Mouse (Mus musculus) midbrain, embryonic 16.5 days (tissue): ENCODE results near the gene Kcnh6. TPM values are rescaled to one million over a fixed set of nuclear protein-coding genes. Genes with fewer than 3 reads are reported as not detected.

Experiments used
- ATAC-seq: fragments of 200-750 bp; cut with Nextera tagmentation; 2 replicates; pipeline ENCODE4 v1.8.0; 2017; ENCODE audit warnings: moderate TSS enrichment
- H3K27ac ChIP-seq: fragments of 300-500 bp; sonication (generic); 2 replicates; pipeline ENCODE4 v1.5.1; 2014; ENCODE audit warnings: mild to moderate bottlenecking, low read length, mixed read lengths
- H3K27me3 ChIP-seq: fragments of 300-500 bp; sonication (generic); 2 replicates; pipeline ENCODE4 v1.6.1; 2014; ENCODE audit warnings: low read depth, low read length, mixed read lengths; ENCODE audit not compliant: control insufficient read depth, insufficient read depth
- H3K36me3 ChIP-seq: fragments of 300-500 bp; sonication (generic); 2 replicates; pipeline ENCODE4 v1.6.1; 2014; ENCODE audit warnings: mild to moderate bottlenecking, low read length, moderate library complexity, mixed read lengths; ENCODE audit not compliant: control insufficient read depth, insufficient read depth
- H3K4me1 ChIP-seq: fragments of 300-500 bp; sonication (generic); 2 replicates; pipeline ENCODE4 v1.6.1; 2014; ENCODE audit warnings: mild to moderate bottlenecking, low read length, mixed read lengths; ENCODE audit not compliant: control insufficient read depth, insufficient read depth
- H3K4me2 ChIP-seq: fragments of 300-500 bp; sonication (generic); 2 replicates; pipeline ENCODE4 v1.6.1; 2014; ENCODE audit warnings: mild to moderate bottlenecking, low read length, mixed read lengths
- H3K4me3 ChIP-seq: fragments of 300-500 bp; sonication (generic); 2 replicates; pipeline ENCODE4 v1.5.1; 2014; ENCODE audit warnings: low read depth, mild to moderate bottlenecking, low read length, moderate library complexity, mixed read lengths
- H3K9ac ChIP-seq: fragments of 300-500 bp; sonication (generic); 2 replicates; pipeline ENCODE4 v1.6.1; 2014; ENCODE audit warnings: low read depth, low read length, mixed read lengths
- H3K9me3 ChIP-seq: fragments of 300-500 bp; sonication (generic); replicated peaks from 2 replicates; pipeline ENCODE4 v1.6.1; 2014; ENCODE audit warnings: mild to moderate bottlenecking, low read length, mixed read lengths; ENCODE audit not compliant: control insufficient read depth, poor library complexity, severe bottlenecking
- WGBS: fragments of 180-500 bp; shearing (Covaris S2); extraction: QIAGEN DNeasy Blood & Tissue Kit; methylation state at CpG from one replicate; pipeline ENCODE4 v1.1.7; 2014; 5-methylcytosine and 5-hydroxymethylcytosine counted together
- polyA plus RNA-seq: library from polyadenylated mRNA; unstranded; fragments of >200 nt; fragmentation: Nextera tagmentation; extraction: Ambion mirVana; gene quantifications from 2 replicates; pipeline ENCODE4 v1.2.1, GENCODE M21; 2015

Gene Kcnh6
- 1.8 and 2.2 TPM in 2 replicates for polyA plus RNA-seq

DNA sequence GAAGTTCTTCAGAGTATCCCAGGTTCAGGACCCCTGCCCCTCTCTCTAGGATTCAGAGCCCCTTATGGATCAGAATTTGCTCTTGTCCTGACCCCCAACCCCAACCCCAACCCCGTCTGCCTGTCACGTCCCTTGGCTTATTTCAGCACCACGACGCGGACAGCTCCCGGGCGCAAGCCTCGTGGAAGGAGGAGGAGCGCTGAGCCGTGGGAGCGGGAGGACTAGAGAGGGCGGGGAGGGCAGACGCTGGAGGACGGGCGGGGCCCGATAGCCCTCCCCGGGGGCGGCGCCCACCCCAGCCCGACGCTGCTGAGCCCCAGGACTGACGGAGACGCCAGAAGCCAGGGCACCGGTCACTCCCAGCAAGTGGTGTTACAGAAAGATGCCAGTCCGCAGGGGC is at the start of gene Kcnh6:
Kcnh6 (plus strand) TSS at position 304 of the 400 bp plus-strand sequence.
- Histone ChIP-seq H3K9me3 (no peaks in the 10 kb centered on the region), H3K4me1 (no peaks in the 10 kb centered on the region), H3K27me3 (peaks cover 2% of the 10 kb centered on the region; the same call in 1 of the 2 replicates), H3K4me2 (peak within 1 kb of the TSS; percentile 53), H3K9ac (peak within 1 kb of the TSS; percentile 55), H3K4me3 (peak within 1 kb of the TSS; percentile 13; the same call in 1 of the 2 replicates), H3K36me3 (no peaks in the 10 kb centered on the region), H3K27ac (no peak within 1 kb of the TSS)
- ATAC-seq = 0 out of 2 replicates have a peak, but pooled peaks have one; percentile 5
- WGBS = under 1% methylated on average over 23 of the region's 25 CpGs

DNA sequence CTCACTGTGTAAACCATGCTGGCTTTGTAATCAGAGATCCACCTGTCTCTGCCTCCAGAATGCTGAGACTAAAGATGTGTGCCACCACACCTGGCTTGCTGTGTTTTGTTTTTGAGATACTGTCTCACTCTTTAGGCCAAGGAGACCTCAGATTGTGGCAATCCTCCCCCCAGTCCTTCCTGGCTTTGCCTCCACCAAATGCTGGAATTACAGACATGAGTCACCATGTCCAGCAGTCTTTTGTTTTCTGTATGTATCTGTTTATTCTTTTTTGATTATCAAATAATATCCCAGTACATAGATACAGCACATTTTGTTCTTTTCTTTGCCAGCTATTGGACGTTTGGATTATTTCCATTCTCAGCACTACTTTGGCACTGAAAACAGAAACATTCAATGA is 49.4 kb upstream of the Kcnh6 start:
- 50% methylated on average over 1 of the region's 1 CpGs for WGBS
- H3K9ac ChIP-seq = no peak overlapping the region
- ATAC-seq = no peak
- no peaks in the 10 kb centered on the region for H3K27me3 ChIP-seq
- no peaks in the 10 kb centered on the region for H3K36me3 ChIP-seq
- H3K27ac ChIP-seq = no peak overlapping the region
- H3K4me3 ChIP-seq = no peak overlapping the region
- H3K4me2 ChIP-seq = no peak overlapping the region
- H3K4me1 ChIP-seq = no peaks in the 10 kb centered on the region
- H3K9me3 ChIP-seq = no peaks in the 10 kb centered on the region

DNA sequence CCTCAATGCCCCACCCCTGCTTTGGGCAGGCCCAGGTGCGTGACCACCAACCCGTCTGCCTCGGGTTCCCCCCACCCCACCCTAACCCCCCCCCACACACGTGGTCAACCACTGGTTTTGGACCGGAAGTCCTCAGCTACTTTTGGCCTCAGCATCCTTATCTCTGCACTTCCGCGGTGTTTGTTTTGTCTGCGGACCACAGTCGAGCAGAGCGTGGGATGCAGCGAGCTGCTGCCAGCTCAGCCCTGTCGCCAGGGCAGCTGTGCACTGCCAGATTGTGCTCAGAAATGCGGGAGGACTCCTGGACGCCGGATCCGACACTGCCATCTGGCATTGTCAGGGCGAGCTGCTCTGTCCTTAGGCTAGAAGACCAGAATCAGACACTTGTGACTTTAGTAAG is 48.6 kb upstream of the Kcnh6 start:
- Histone ChIP-seq H3K27me3 (no peaks in the 10 kb centered on the region), H3K4me3 (no peak overlapping the region), H3K4me1 (no peaks in the 10 kb centered on the region), H3K9me3 (no peaks in the 10 kb centered on the region), H3K4me2 (no peak overlapping the region), H3K9ac (no peak overlapping the region), H3K36me3 (no peaks in the 10 kb centered on the region), H3K27ac (no peak overlapping the region)
- ATAC-seq = no peak
- 52% methylated on average over 17 of the region's 17 CpGs for whole genome bisulfite sequencing

DNA sequence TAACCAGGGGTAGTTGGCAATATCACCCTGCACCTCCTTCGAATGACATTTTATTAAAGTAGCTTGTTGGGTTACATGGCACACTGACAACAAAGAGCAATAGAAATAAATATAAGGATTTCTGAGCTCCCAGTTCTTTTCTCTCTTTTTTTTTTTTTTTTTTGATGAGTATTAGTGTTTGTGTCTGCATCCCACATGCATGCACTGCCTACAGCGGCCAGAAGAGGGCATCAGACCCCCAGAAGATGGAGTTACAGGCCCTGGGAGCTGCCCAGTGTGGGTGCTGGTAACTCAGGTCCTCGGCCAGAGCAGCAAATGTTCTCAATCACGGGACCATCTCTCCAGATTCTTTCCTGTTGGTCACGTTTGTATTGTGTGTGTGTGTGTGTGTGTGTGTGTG is 43.2 kb upstream of the Kcnh6 start:
- Histone ChIP-seq H3K9ac (no peak overlapping the region), H3K36me3 (no peaks in the 10 kb centered on the region), H3K9me3 (no peaks in the 10 kb centered on the region), H3K27me3 (peaks cover 1% of the 10 kb centered on the region; the same call in 1 of the 2 replicates), H3K4me1 (peaks cover 10% of the 10 kb centered on the region), H3K4me3 (no peak overlapping the region), H3K4me2 (no peak overlapping the region), H3K27ac (no peak overlapping the region)
- ATAC-seq = no peak
- WGBS = 66% methylated on average over 5 of the region's 5 CpGs

DNA sequence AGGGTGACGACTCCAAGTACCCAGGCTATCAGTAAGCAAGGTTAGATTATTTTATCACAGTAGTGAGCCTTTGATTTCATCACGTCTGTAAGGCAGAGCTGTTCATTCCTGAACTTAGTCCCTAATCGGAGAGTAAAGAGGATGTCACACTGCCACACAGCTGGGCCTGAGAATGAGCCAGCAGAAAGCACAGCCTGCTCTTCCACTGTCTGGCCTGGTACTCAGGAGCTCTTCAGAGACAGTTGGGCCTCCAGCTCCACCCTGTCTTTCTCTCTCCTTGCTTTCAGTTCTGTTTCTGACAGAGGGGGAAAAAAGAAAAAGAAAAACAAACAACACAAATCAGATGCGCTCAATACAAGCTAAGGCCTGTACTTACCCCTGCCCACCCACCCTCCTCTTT is 41.6 kb upstream of the Kcnh6 start:
- Histone ChIP-seq H3K36me3 (no peaks in the 10 kb centered on the region), H3K9me3 (no peaks in the 10 kb centered on the region), H3K9ac (no peak overlapping the region), H3K27ac (no peak overlapping the region), H3K4me3 (no peak overlapping the region), H3K27me3 (peaks cover 12% of the 10 kb centered on the region; the same call in 1 of the 2 replicates), H3K4me1 (peaks cover 10% of the 10 kb centered on the region), H3K4me2 (no peak overlapping the region)
- WGBS = 70% methylated on average over 4 of the region's 4 CpGs
- no peak for ATAC-seq

DNA sequence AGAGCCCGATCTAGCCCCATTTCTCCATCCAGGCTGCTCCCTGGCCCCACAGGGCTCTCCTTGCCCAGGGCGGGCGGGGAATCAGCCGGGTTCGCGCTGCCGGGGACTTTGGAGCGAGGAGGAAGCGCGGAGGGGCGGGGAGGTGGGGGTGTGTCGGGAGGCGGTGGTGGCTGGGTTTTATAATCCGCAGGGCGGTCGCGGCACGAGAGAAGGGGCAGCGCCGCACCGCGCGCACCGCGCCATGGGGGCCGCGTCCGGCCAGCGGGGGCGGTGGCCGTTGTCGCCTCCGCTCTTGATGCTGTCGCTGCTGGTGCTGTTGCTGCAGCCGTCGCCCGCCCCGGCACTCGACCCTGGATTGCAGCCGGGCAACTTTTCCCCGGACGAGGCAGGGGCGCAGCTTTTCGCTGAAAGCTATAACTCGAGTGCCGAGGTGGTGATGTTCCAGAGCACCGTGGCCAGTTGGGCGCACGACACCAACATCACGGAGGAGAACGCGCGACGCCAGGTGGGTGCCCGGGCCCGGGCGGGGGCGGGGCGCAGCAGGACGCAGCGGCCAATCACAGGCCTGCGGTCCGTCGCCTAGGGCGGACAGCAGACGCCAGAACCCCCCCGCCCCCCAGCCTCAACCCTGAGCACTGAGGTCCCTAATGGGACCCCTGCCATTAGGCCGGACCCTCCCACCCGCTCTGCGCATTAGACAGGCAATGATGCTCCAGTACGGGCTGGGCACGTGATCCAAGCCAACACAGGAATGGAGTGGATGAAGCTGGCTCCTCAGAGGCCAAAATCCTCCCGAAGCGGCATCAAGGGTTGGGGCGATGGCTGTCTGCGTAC is 40.0 kb upstream of the Kcnh6 start, which contains the start of gene Ace:
Ace (plus strand) TSS at position 205 of the 834 bp plus-strand sequence.
- Histone ChIP-seq H3K9ac (peak within 1 kb of the TSS; percentile 80), H3K4me3 (peak within 1 kb of the TSS; percentile 66), H3K27me3 (peaks cover 13% of the 10 kb centered on the region), H3K27ac (peak within 1 kb of the TSS; percentile 55), H3K4me1 (peaks cover 10% of the 10 kb centered on the region), H3K36me3 (no peaks in the 10 kb centered on the region), H3K9me3 (no peaks in the 10 kb centered on the region), H3K4me2 (peak within 1 kb of the TSS; percentile 98)
- ATAC-seq = peak; percentile 79
- WGBS = under 1% methylated on average over 57 of the region's 76 CpGs

DNA sequence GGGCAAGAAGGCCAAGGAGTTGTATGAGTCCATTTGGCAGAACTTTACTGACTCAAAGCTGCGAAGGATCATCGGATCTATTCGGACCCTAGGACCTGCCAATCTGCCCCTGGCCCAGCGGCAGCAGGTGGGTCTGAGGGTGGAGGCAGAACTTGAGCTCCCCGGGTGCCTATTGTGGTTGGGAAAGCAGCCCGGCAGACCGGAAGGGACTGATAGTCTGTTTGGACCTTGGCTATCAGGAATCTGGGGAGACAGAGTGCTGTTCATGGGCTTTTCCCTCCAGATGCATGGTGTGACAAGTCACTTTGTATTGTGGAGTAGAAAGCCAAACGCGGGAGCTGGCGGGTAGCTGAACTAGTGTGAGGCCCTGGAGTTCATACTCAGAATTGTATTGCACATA is 39.0 kb upstream of the Kcnh6 start:
- H3K4me1 ChIP-seq = peaks cover 10% of the 10 kb centered on the region
- H3K9me3 ChIP-seq = no peaks in the 10 kb centered on the region
- no peak overlapping the region for H3K4me3 ChIP-seq
- 43% methylated on average over 10 of the region's 10 CpGs for WGBS
- no peak for ATAC-seq
- no peak overlapping the region; the same call in 1 of the 2 replicates for H3K9ac ChIP-seq
- peak overlapping the region; percentile 98 for H3K4me2 ChIP-seq
- peaks cover 13% of the 10 kb centered on the region for H3K27me3 ChIP-seq
- H3K27ac ChIP-seq = no peak overlapping the region
- H3K36me3 ChIP-seq = no peaks in the 10 kb centered on the region

DNA sequence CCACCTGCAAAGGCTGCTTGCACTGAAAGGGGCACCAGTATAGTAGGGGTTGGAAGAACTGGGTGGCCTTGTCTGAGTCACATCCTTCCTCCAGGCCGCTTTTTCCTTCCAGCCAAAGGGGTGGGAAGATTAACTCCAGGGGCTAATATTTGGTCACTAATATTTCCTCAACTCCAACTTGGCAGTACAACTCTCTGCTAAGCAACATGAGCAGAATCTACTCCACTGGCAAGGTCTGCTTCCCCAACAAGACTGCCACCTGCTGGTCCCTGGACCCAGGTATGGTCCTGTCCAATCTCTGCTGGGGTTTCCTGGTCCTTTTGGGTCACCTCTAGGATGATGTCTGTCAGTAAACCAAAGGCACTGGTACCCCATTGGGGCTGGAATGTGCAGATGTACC is 38.4 kb upstream of the Kcnh6 start:
- peaks cover 13% of the 10 kb centered on the region for H3K27me3 ChIP-seq
- ATAC-seq = no peak
- no peak overlapping the region for H3K27ac ChIP-seq
- H3K36me3 ChIP-seq = no peaks in the 10 kb centered on the region
- no peaks in the 10 kb centered on the region for H3K9me3 ChIP-seq
- H3K4me2 ChIP-seq = no peak overlapping the region; the same call in 1 of the 2 replicates
- 63% methylated on average over 1 of the region's 1 CpGs for WGBS
- no peak overlapping the region for H3K9ac ChIP-seq
- H3K4me3 ChIP-seq = no peak overlapping the region
- peaks cover 10% of the 10 kb centered on the region for H3K4me1 ChIP-seq

DNA sequence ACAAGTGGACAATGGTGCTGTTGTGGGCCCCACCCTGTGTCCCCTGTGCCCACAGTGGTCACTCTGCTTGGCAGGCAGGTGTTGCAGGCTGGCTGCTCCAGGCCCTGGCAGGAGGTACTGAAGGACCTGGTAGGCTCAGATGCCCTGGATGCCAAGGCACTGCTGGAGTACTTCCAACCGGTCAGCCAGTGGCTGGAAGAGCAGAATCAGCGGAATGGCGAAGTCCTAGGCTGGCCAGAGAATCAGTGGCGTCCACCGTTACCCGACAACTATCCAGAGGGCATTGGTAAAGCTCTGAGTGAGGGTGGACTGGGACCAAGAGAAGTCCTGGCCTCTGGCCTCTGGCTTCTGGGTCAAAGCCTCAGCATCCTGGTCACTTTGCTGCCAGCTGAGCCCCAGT is 33.3 kb upstream of the Kcnh6 start:
- no peaks in the 10 kb centered on the region for H3K4me1 ChIP-seq
- no peak for ATAC-seq
- 97% methylated on average over 6 of the region's 6 CpGs for WGBS
- H3K27ac ChIP-seq = no peak overlapping the region
- H3K4me2 ChIP-seq = no peak overlapping the region
- no peaks in the 10 kb centered on the region for H3K9me3 ChIP-seq
- peaks cover 13% of the 10 kb centered on the region for H3K27me3 ChIP-seq
- no peak overlapping the region for H3K4me3 ChIP-seq
- H3K36me3 ChIP-seq = no peaks in the 10 kb centered on the region
- H3K9ac ChIP-seq = no peak overlapping the region
